Mouse (Mus musculus) testis, postnatal 14 days (tissue): ENCODE results near the gene Pgam5.

Source experiments
- DNase-seq: peaks from one replicate; pipeline ENCODE4 v3.0.0; 2021; ENCODE audit warnings: low spot score

Gene Pgam5

DNA sequence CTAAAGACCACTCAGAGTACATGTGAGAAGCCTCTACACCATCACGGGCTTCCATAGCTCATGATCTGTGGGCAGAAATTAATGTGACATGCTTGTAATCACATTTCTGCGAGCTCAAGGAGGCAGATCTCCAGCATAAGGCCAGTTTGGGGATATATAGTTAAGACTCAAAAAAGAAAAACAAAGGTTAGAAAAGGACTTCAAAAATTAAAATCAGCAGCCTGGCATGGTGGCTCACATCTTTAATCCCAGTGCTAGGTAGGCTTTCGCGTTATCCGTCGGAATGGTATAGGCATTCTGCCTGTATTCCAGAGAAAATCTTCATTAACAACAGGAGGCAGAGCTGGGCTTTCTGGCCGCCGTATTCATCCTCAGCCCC lies 39.3 kb downstream of the Pgam5 start:
- DNase-seq, result no peak

DNA sequence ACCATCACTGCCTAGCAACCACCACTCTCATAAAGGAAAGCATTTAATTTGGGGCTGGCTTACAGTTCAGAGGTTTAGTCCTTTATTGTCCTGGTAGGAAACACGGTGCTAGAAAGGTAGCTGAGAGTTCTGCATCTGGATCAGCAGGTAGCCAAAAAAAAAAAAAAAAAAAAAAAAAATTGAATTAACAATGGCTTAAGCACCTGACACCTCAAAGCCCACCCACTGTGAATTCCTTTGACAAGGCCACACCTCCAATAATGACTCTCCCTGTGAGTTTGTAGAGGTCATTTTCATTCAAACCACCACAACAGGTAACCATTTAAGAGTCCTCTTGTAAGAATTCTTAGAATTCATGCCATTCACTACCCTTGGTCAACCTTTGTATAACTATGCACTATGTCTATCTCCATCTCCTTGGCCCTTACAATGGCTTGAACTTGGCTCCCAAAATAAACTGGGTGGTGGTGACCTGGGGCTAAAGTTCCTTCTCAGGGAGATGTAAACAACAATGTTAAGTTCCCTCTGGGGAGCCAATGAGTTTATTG lies 42.3 kb downstream of the Pgam5 start:
- DNase-seq, result no peak

- DNase-seq, result no peak
Measured at GRCm38 (mm10) chr5:110225056-110225455, 44.7 kb downstream of the Pgam5 start.

DNA sequence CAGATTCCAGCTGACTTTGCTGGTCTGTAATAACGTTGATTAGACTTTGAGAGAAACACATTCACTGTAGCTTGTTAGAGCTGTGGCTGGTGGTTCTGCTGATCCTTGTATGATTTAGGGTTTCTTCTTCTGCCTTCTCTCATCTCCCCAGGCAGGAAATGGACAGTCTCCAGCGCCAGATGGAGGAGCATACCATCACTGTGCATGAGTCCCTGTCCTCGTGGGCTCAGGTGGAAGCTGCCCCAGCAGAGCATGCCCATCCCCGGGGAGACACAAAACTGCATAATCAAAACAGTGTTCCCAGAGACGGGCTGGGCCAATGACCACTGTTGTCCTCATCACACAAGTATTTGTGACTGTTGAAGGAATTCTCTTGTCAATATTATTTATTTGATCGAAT lies 47.0 kb downstream of the Pgam5 start:
- DNase-seq, result no peak

DNA sequence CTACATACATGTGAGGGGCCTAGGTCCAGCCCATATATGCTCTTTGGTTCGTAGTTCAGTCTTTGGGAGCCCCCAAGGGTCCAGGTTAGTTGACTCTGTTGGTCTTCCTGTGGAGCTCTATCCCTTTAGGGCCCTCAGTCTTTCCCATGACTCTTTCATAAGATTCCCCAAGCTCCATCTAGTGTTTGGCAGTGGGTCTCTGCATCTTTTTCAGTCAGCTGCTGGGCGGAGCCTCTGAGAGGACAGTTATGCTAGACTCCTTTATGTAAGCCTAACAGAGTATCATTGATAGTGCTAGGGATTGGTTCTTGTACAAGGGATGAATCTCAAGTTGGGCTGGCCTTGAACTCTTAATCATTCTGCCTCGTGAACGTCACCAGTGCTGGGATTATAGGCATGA lies 49.4 kb downstream of the Pgam5 start:
- DNase-seq, result no peak

- DNase-seq, result no peak
Measured at GRCm38 (mm10) chr5:110216780-110217179, 52.9 kb downstream of the Pgam5 start.

DNA sequence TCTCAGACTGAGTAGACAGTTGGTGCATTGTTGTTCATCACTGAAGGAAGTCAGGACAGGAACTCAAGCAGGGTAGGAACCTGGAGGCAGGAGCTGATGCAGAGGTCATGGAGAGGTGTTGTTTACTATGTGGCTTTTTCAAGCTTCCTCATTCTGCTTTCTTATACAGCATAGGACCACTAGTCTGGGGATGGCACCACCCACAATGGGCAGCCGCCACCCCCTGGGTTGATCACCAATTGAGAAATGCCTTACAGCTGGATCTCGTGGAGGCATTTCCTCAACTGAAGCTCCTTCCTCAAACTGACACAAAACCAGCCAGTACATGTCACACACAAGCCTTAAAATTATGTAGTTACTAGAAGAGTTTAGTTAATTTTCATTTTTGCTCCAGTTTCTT lies 58.4 kb downstream of the Pgam5 start:
- no peak for DNase-seq
